8 mouse cellular contexts compared by ENCODE assay signal in genomic region chr17:69969021-69969815, GRCm38 (mm10). TPM values are rescaled to one million over a fixed set of nuclear protein-coding genes. Genes with fewer than 3 reads are reported as not detected.
DNase-seq lines count a peak whose midpoint lies in the region; ATAC-seq and TF ChIP-seq lines count a peak whose summit lies in the region.

TSS of gene Dlgap1 (plus strand) at chr17:69969073.

- peaks cover 34% of the 10 kb centered on the region for H3K27me3 ChIP-seq in intestine, postnatal 0 days (replicated peaks; ENCODE audit: control insufficient read depth, insufficient read depth, low read length)
- peaks cover 41% of the 10 kb centered on the region for H3K27me3 ChIP-seq in limb, embryonic 10.5 days (ENCODE audit: low read depth, poor library complexity, severe bottlenecking)
- peaks cover 11% of the 10 kb centered on the region; the same call in 1 of the 2 replicates for H3K27me3 ChIP-seq in neural tube, embryonic 11.5 days (ENCODE audit: control insufficient read depth, insufficient read depth, low read length)

- peak; percentile 63 to 78 for DNase-seq in left cerebral cortex, adult 18-20 months (ENCODE audit: low spot score in 2 of 2)
- no peak for DNase-seq in left cerebral cortex, adult 11 months (ENCODE audit: low spot score)
- peak; percentile 83 for DNase-seq in embryo, embryonic 10.5 days (ENCODE audit: low spot score)
- DNase-seq in gastrocnemius, postnatal 25 days: peak; percentile 62
- peak; percentile 85 for DNase-seq in limb, embryonic 10.5 days (ENCODE audit: low spot score)
- peak; percentile 89 for DNase-seq in neural tube, embryonic 11.5 days (ENCODE audit: low spot score)
- peak; percentile 65 for DNase-seq in urinary bladder, postnatal 14 days (ENCODE audit: low spot score)

- peak within 1 kb of the TSS; percentile 48 for H3K4me3 ChIP-seq in intestine, postnatal 0 days (ENCODE audit: low read depth, low read length)
- peak within 1 kb of the TSS; percentile 67 for H3K4me3 ChIP-seq in limb, embryonic 10.5 days
- H3K4me3 ChIP-seq in neural tube, embryonic 11.5 days (ENCODE audit: low read depth, low read length): peak within 1 kb of the TSS; percentile 60

- H3K27ac ChIP-seq in intestine, postnatal 0 days (ENCODE audit: low read depth, low read length): no peak within 1 kb of the TSS
- H3K27ac ChIP-seq in limb, embryonic 10.5 days: no peak within 1 kb of the TSS
- H3K27ac ChIP-seq in neural tube, embryonic 11.5 days (ENCODE audit: low read depth, low read length): no peak within 1 kb of the TSS

- H3K9me3 ChIP-seq in intestine, postnatal 0 days (ENCODE audit: control insufficient read depth): no peaks in the 10 kb centered on the region
- H3K9me3 ChIP-seq in limb, embryonic 10.5 days (replicated peaks): no peaks in the 10 kb centered on the region
- no peaks in the 10 kb centered on the region for H3K9me3 ChIP-seq in neural tube, embryonic 11.5 days (ENCODE audit: control insufficient read depth, low read length)

- peak within 1 kb of the TSS; percentile 83 for H3K4me2 ChIP-seq in intestine, postnatal 0 days (replicated peaks; ENCODE audit: low read depth)
- H3K4me2 ChIP-seq in neural tube, embryonic 11.5 days (ENCODE audit: low read depth): peak within 1 kb of the TSS; percentile 99

- ATAC-seq in intestine, postnatal 0 days: peak; percentile 86
- ATAC-seq in neural tube, embryonic 11.5 days (ENCODE audit: insufficient read depth, low FRiP score, low TSS enrichment): peak; percentile 91

- no peak within 1 kb of the TSS for H3K9ac ChIP-seq in intestine, postnatal 0 days (ENCODE audit: low read depth, low read length)
- peak within 1 kb of the TSS; percentile 61 for H3K9ac ChIP-seq in neural tube, embryonic 11.5 days (ENCODE audit: low read length)

- under 1% methylated on average over 94 of the region's 105 CpGs for WGBS in intestine, postnatal 0 days
- under 1% methylated on average over 101 of the region's 105 CpGs for WGBS in limb, embryonic 10.5 days
- under 1% methylated on average over 74 of the region's 105 CpGs for WGBS in neural tube, embryonic 11.5 days

- peak; percentile 68 for TF ChIP-seq CTCF in intestine, postnatal 0 days (IDR thresholded peaks at IDR 0.05; ENCODE audit: low read depth)

- H3K4me1 ChIP-seq in intestine, postnatal 0 days (replicated peaks; ENCODE audit: control insufficient read depth, insufficient read depth, low read length): no peaks in the 10 kb centered on the region
- H3K4me1 ChIP-seq in limb, embryonic 10.5 days: peaks cover 12% of the 10 kb centered on the region
- H3K4me1 ChIP-seq in neural tube, embryonic 11.5 days (ENCODE audit: control insufficient read depth, insufficient read depth, low read length): 0 out of 2 replicates have a peak, but pooled peaks cover 5% of the 10 kb centered on the region

- no peaks in the 10 kb centered on the region for H3K36me3 ChIP-seq in intestine, postnatal 0 days (ENCODE audit: control insufficient read depth, insufficient read depth)
- no peaks in the 10 kb centered on the region for H3K36me3 ChIP-seq in limb, embryonic 10.5 days
- H3K36me3 ChIP-seq in neural tube, embryonic 11.5 days (ENCODE audit: control insufficient read depth, insufficient read depth, low read length): no peaks in the 10 kb centered on the region

RNA-seq across cellular contexts. Expression of gene Dlgap1, which starts in this region (rescaled TPM):
- 100 to 1,000 TPM; 457 to 464 TPM for total RNA-seq in left cerebral cortex, adult 18-20 months (2021)
- under 1 TPM; 0.20 to 0.38 TPM for total RNA-seq in gastrocnemius, postnatal 25 days (2021)
- 0.85 and 0.89 TPM in 2 replicates for polyA plus RNA-seq in intestine, postnatal 0 days (2015; fragmentation: Nextera tagmentation; extraction: Ambion mirVana)
- 0.88 and 1.1 TPM in 2 replicates for polyA plus RNA-seq in limb, embryonic 10.5 days (2016; fragmentation: Nextera tagmentation; extraction: Ambion mirVana)
- 5.8 and 5.9 TPM in 2 replicates for polyA plus RNA-seq in neural tube, embryonic 11.5 days (2014; fragmentation: Nextera tagmentation; extraction: Ambion mirVana)

Comparison
In these comparisons a context has a peak if more than half of its experiments do, and no peak if none do; other contexts are left out.
1. RNA of gene Dlgap1 (total RNA-seq): 457 to 464 TPM in left cerebral cortex, adult 18-20 months; 0.20 to 0.38 TPM in gastrocnemius, postnatal 25 days; every median in the first group is over 100 times any median in the second.
2. Peak in DNase-seq in gastrocnemius, postnatal 25 days; RNA of the gene not detected or under 1 TPM.
3. Peak in ATAC-seq, H3K4me3 ChIP-seq and H3K4me2 ChIP-seq in intestine, postnatal 0 days; RNA of the gene not detected or under 1 TPM.
4. Peak in every context shown above with its lines, with median percentiles within 50 percentile points of each other: H3K4me3 ChIP-seq.